Mouse (Mus musculus) limb, embryonic 11.5 days (tissue): ENCODE measurements around the gene Kpna4. TPM values are rescaled to one million over a fixed set of nuclear protein-coding genes. Genes with fewer than 3 reads are reported as not detected.

Experiments used
- ATAC-seq: fragments of 200-750 bp; cut with Nextera tagmentation; 2 replicates; pipeline ENCODE4 v1.8.0; 2017; ENCODE audit warnings: low read depth; ENCODE audit not compliant: insufficient number of reproducible peaks, low FRiP score, low TSS enrichment
- DNase-seq: peaks from one replicate; pipeline ENCODE4 v3.0.0-alpha.2; 2015; ENCODE audit warnings: low spot score
- H3K27ac ChIP-seq: fragments of 300-500 bp; sonication (generic); replicated peaks from 2 replicates; pipeline ENCODE4 v1.5.1; 2014; ENCODE audit warnings: low read depth, mild to moderate bottlenecking, low read length
- H3K27me3 ChIP-seq: fragments of 300-500 bp; sonication (generic); 2 replicates; pipeline ENCODE4 v1.6.1; 2014; ENCODE audit warnings: mild to moderate bottlenecking, low read length, mixed read lengths; ENCODE audit not compliant: control insufficient read depth, insufficient read depth
- H3K36me3 ChIP-seq: fragments of 300-500 bp; sonication (generic); 2 replicates; pipeline ENCODE4 v1.6.1; 2014; ENCODE audit warnings: mild to moderate bottlenecking, low read length, moderate library complexity, mixed read lengths; ENCODE audit not compliant: control insufficient read depth, insufficient read depth
- H3K4me1 ChIP-seq: fragments of 300-500 bp; sonication (generic); 2 replicates; pipeline ENCODE4 v1.6.1; 2014; ENCODE audit warnings: low read length, mixed read lengths; ENCODE audit not compliant: control insufficient read depth, insufficient read depth
- H3K4me2 ChIP-seq: fragments of 300-500 bp; sonication (generic); 2 replicates; pipeline ENCODE4 v1.6.1; 2014; ENCODE audit warnings: low read depth, mild to moderate bottlenecking, moderate library complexity; ENCODE audit not compliant: severe bottlenecking
- H3K4me3 ChIP-seq: fragments of 300-500 bp; sonication (generic); 2 replicates; pipeline ENCODE4 v1.5.1; 2014; ENCODE audit warnings: low read depth, low read length
- H3K9ac ChIP-seq: fragments of 300-500 bp; sonication (generic); 2 replicates; pipeline ENCODE4 v1.6.1; 2014; ENCODE audit warnings: mild to moderate bottlenecking, low read length
- H3K9me3 ChIP-seq: fragments of 300-500 bp; sonication (generic); 2 replicates; pipeline ENCODE4 v1.6.1; 2016; ENCODE audit warnings: low read length; ENCODE audit not compliant: control insufficient read depth
- WGBS: fragments of 180-500 bp; shearing (Covaris S2); extraction: QIAGEN DNeasy Blood & Tissue Kit; methylation state at CpG from one replicate; pipeline ENCODE4 v1.1.7; 2014; 5-methylcytosine and 5-hydroxymethylcytosine counted together
- polyA plus RNA-seq: library from polyadenylated mRNA; unstranded; fragments of >200 nt; fragmentation: Nextera tagmentation; extraction: Ambion mirVana; gene quantifications from 2 replicates; pipeline ENCODE4 v1.2.1, GENCODE M21; 2014

Gene Kpna4
- polyA plus RNA-seq, 1 experiment from 2014 or later = 39.1 TPM

DNA sequence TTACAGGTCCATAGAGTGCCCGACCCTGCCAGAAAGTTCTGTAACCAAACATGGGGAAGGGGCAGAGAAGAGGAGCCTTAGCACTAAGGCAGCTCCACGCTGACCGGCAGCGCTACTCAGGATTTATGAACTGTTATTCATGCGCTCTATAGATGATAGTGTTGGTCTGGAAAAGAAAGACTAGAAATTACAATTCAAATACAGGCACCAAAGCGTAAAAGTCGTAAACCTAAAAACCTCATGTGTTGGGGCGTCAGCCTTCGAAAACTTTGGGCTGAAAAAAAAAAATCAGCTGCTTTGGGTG lies 81.6 kb downstream of the Kpna4 start:
- DNase-seq (no peak), ATAC-seq (peak; percentile 7)
- peak overlapping the region; percentile 96 for H3K9ac ChIP-seq
- no peaks in the 10 kb centered on the region for H3K9me3 ChIP-seq
- WGBS = 6% methylated on average over 9 of the region's 9 CpGs
- peak overlapping the region; percentile 79 for H3K4me3 ChIP-seq
- H3K4me1 ChIP-seq = 0 out of 2 replicates have a peak, but pooled peaks cover 7% of the 10 kb centered on the region
- H3K27me3 ChIP-seq = no peaks in the 10 kb centered on the region
- H3K36me3 ChIP-seq = peaks cover 5% of the 10 kb centered on the region; the same call in 1 of the 2 replicates
- H3K4me2 ChIP-seq = peak overlapping the region; percentile 67
- peak overlapping the region; percentile 92 for H3K27ac ChIP-seq

DNA sequence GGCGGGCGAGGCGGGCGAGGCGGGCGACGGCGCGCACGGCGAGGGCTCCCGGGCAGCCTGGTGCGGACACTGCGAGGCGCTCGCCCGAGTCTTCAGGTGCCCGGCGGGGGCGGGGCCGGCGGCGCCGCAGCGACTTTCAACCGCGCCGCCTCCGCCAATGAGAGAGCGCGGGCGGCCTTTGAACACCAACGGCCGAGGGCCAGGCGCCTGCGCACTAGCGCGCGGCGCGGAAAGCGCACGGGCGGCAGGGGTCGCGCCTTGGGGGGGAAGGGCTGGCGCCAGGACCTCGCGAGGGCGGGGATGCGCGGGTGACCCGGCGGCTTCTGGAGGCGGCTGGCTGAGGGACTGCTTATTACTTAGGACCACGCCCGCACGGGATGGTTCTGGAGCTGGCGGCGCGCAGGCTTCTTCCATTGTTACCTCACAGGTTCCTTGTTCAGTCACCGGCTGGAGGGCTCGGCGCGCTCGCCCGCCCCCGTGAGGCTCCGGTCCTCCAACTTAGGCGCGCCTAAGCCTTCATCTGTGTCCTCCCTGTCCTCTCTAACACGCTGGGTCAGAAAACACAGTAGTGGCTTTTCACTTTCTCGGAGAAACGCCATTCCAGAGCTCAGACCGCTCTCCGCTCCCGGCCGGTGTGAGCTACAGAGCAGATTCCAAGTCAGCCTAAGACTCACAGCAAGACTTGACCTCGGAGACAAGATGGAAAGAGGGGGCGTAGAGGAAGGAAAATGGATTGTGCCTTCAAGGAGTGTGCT lies 82.1 kb downstream of the Kpna4 start, which contains the start of gene Trim59:
Gene Trim59, minus strand, starts transcription at position 111 of the 755 bp plus-strand sequence.
- Histone ChIP-seq H3K36me3 (peaks cover 9% of the 10 kb centered on the region; the same call in 1 of the 2 replicates), H3K4me3 (peak within 1 kb of the TSS; percentile 79), H3K9ac (peak within 1 kb of the TSS; percentile 96), H3K9me3 (no peaks in the 10 kb centered on the region), H3K4me2 (peak within 1 kb of the TSS; percentile 67), H3K4me1 (0 out of 2 replicates have a peak, but pooled peaks cover 7% of the 10 kb centered on the region), H3K27me3 (no peaks in the 10 kb centered on the region), H3K27ac (peak within 1 kb of the TSS; percentile 92)
- WGBS = under 1% methylated on average over 76 of the region's 80 CpGs
- ATAC-seq = peak; percentile 95
- DNase-seq = peak; percentile 96

DNA sequence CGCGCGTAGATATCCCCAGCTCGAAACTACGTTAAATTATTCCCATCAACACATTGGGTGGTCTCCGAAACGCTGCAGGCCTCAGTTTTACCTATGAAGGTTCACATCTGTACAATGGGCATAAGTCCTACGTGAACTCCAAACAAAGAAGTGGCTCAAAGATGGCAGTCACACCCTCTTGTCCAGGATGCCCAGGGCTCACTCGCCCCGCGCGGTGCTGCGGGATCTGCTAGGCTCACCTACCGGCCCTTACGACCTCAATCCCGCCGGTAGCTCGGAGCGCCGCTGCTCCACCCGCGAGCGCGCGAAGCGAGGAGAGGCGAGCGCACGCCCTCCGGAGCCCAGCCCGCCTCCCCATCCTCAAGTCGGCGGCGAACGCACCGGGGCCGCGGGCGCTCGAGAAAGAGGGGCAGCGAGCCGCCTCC lies 82.7 kb downstream of the Kpna4 start:
- 0 out of 2 replicates have a peak, but pooled peaks cover 7% of the 10 kb centered on the region for H3K4me1 ChIP-seq
- under 1% methylated on average over 29 of the region's 42 CpGs for WGBS
- H3K9ac ChIP-seq = peak overlapping the region; percentile 96
- H3K4me3 ChIP-seq = peak overlapping the region; percentile 79
- peaks cover 11% of the 10 kb centered on the region; the same call in 1 of the 2 replicates for H3K36me3 ChIP-seq
- H3K27me3 ChIP-seq = no peaks in the 10 kb centered on the region
- ATAC-seq = peak; percentile 22
- peak overlapping the region; percentile 47 for H3K4me2 ChIP-seq
- H3K27ac ChIP-seq = peak overlapping the region; percentile 75
- no peaks in the 10 kb centered on the region for H3K9me3 ChIP-seq
- peak; percentile 78 for DNase-seq

DNA sequence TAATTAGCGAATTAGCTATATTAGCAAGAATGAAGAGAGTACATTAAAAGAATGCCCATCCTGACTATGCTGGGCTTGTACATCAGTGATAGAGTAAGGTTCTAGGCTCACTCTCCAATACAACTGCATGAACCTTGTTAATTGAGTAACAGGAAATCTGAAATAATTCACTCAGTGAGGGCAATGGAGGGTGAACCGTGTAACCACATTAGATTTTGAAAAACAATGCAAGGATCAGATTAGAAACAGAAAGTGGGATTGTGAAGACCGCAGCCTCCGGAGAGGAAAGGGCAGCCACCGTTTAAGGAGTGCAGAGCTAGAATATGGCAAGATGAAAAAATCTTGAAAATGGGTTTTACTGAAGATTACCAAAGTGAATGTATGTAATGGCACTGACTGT lies 85.6 kb downstream of the Kpna4 start:
- Histone ChIP-seq H3K9ac (no peak overlapping the region), H3K4me1 (0 out of 2 replicates have a peak, but pooled peaks cover 7% of the 10 kb centered on the region), H3K36me3 (peaks cover 16% of the 10 kb centered on the region; the same call in 1 of the 2 replicates), H3K27me3 (no peaks in the 10 kb centered on the region), H3K4me2 (peak overlapping the region; percentile 27; the same call in 1 of the 2 replicates), H3K27ac (no peak overlapping the region), H3K9me3 (no peaks in the 10 kb centered on the region), H3K4me3 (no peak overlapping the region)
- 82% methylated on average over 5 of the region's 5 CpGs for WGBS
- ATAC-seq = no peak
- no peak for DNase-seq

DNA sequence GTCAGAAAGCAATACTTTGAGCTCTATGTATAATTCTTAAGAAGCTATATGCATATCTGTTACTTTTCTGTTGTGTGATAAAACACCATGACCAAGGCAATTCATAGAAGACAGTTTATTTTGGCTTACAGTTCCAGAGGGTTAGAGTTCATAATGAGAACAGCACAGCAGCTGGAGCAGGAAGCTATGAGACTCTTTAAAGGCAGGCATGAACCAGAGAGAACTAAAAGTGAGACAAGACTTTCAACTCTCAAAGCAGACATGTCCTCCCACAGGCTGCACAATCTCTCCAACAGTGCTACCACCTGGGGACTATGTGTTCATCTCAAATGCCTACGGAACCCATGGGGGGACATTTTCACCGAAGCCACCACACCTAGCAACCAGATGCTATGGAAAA lies 86.8 kb downstream of the Kpna4 start:
- no peak overlapping the region for H3K27ac ChIP-seq
- peaks cover 16% of the 10 kb centered on the region; the same call in 1 of the 2 replicates for H3K36me3 ChIP-seq
- ATAC-seq (no peak), DNase-seq (no peak)
- 0 out of 2 replicates have a peak, but pooled peaks cover 3% of the 10 kb centered on the region for H3K4me1 ChIP-seq
- WGBS = 97% methylated on average over 2 of the region's 2 CpGs
- H3K9me3 ChIP-seq = no peaks in the 10 kb centered on the region
- H3K4me3 ChIP-seq = no peak overlapping the region
- no peak overlapping the region for H3K4me2 ChIP-seq
- no peak overlapping the region; the same call in 1 of the 2 replicates for H3K9ac ChIP-seq
- H3K27me3 ChIP-seq = no peaks in the 10 kb centered on the region

DNA sequence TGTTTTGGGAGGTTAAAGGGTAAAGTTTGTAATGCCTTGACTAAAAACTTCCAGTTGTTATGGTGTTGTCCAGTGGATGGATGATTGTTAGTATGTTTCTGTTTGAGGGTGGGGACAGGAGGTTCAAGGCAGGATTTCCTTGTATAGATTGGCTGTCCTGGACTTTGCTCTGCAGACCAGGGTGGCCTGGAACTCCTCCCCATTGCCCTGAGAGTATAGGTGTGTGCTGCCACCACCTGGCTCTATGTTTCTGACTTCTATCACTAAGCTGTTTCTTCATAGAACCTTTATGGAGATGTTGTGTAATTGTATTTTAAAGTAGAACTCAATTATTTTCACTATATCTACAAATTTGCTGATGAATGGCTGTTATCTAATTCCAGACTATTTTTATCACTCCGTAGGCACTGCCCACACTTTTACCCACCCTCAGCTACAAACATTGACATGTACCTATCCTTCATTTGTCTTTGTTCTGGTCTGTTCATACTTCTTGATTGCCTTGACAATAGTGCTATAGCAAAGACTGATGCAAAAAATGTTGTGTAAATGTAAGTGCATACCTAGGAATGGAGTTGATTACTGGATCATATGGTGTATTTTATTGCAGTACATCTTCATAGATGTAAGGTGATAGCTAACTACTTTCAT lies 100.7 kb downstream of the Kpna4 start:
- Histone ChIP-seq H3K4me2 (no peak overlapping the region), H3K4me3 (no peak overlapping the region), H3K36me3 (peaks cover 20% of the 10 kb centered on the region), H3K27me3 (no peaks in the 10 kb centered on the region), H3K27ac (no peak overlapping the region), H3K9ac (no peak overlapping the region), H3K9me3 (no peaks in the 10 kb centered on the region), H3K4me1 (no peaks in the 10 kb centered on the region)
- ATAC-seq (no peak), DNase-seq (no peak)
- WGBS = 89% methylated on average over 1 of the region's 1 CpGs

DNA sequence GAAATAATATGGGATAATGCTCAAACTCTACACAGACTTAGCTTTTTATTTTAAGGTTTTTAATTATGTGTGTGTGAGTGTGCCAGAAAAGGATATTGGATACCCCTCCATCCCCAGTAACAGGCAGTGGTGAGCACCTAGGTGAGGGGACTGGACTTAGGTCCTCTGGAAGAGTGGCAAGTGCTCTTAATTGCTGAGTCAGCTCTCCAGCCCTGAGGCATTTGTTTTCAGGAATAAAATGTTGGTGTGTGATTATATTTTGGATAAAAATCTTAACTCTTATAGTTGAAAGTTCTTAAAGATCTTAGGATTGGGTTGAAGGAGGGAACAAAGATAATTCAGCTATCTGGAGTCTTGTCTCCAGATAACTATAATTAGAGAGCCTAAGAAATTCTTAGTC lies 106.1 kb downstream of the Kpna4 start:
- no peak for ATAC-seq
- H3K4me1 ChIP-seq = no peaks in the 10 kb centered on the region
- H3K9me3 ChIP-seq = no peaks in the 10 kb centered on the region
- no peak for DNase-seq
- no peaks in the 10 kb centered on the region for H3K27me3 ChIP-seq
- no peak overlapping the region for H3K9ac ChIP-seq
- no peak overlapping the region for H3K27ac ChIP-seq
- H3K36me3 ChIP-seq = peaks cover 20% of the 10 kb centered on the region; the same call in 1 of the 2 replicates
- H3K4me2 ChIP-seq = no peak overlapping the region
- H3K4me3 ChIP-seq = no peak overlapping the region

DNA sequence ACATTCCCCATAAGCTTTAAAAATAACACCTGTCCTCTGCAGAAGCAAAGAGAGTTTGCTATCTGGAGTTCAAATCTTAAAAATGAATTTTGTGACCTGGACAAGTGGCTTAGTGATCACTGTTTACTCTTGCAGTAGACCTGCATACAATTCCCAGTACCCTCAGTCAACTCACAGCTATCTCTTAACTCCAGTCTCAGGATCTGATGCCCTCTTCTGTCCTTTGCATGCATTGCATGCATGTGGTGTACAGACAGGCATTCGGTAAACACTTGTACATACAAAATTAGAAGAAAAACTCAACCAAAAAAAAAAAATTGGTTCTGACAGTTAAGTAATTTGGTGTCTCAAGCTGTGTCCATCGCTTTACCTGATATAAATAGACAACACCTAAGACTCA lies 106.6 kb downstream of the Kpna4 start:
- no peak for DNase-seq
- Histone ChIP-seq H3K9ac (no peak overlapping the region), H3K4me2 (no peak overlapping the region), H3K4me3 (no peak overlapping the region), H3K9me3 (no peaks in the 10 kb centered on the region), H3K4me1 (no peaks in the 10 kb centered on the region), H3K36me3 (peaks cover 20% of the 10 kb centered on the region; the same call in 1 of the 2 replicates), H3K27ac (no peak overlapping the region), H3K27me3 (no peaks in the 10 kb centered on the region)
- WGBS = 94% methylated on average over 2 of the region's 2 CpGs
- ATAC-seq = no peak
